Mouse (Mus musculus) heart, embryonic 12.5 days (tissue): Measurements from ENCODE around the gene Hebp2. TPM values are rescaled to one million over a fixed set of nuclear protein-coding genes. Genes with fewer than 3 reads are reported as not detected.

Source experiments
- ATAC-seq: fragments of 200-750 bp; cut with Nextera tagmentation; 2 replicates; pipeline ENCODE4 v1.8.0; 2017; ENCODE audit warnings: moderate TSS enrichment, moderate library complexity; ENCODE audit not compliant: insufficient number of reproducible peaks, low FRiP score
- H3K27ac ChIP-seq: fragments of 300-500 bp; sonication (generic); 2 replicates; pipeline ENCODE4 v1.5.1; 2016; ENCODE audit warnings: mild to moderate bottlenecking, moderate library complexity; ENCODE audit not compliant: poor library complexity, severe bottlenecking
- H3K27me3 ChIP-seq: fragments of 300-500 bp; sonication (generic); replicated peaks from 2 replicates; pipeline ENCODE4 v1.6.1; 2016; ENCODE audit warnings: mild to moderate bottlenecking, moderate library complexity
- H3K36me3 ChIP-seq: fragments of 300-500 bp; sonication (generic); 2 replicates; pipeline ENCODE4 v1.6.1; 2016; ENCODE audit warnings: mild to moderate bottlenecking, moderate library complexity
- H3K4me1 ChIP-seq: fragments of 300-500 bp; sonication (generic); replicated peaks from 2 replicates; pipeline ENCODE4 v1.6.1; 2016; ENCODE audit warnings: mild to moderate bottlenecking
- H3K4me2 ChIP-seq: fragments of 300-500 bp; sonication (generic); 2 replicates; pipeline ENCODE4 v1.6.1; 2016; ENCODE audit warnings: mild to moderate bottlenecking, moderate library complexity
- H3K4me3 ChIP-seq: fragments of 300-500 bp; sonication (generic); 2 replicates; pipeline ENCODE4 v1.5.1; 2016; ENCODE audit warnings: mild to moderate bottlenecking
- H3K9ac ChIP-seq: fragments of 300-500 bp; sonication (generic); 2 replicates; pipeline ENCODE4 v1.6.1; 2016; ENCODE audit warnings: mild to moderate bottlenecking, moderate library complexity
- H3K9me3 ChIP-seq: fragments of 300-500 bp; sonication (generic); replicated peaks from 2 replicates; pipeline ENCODE4 v1.6.1; 2016; ENCODE audit warnings: mild to moderate bottlenecking, moderate library complexity
- WGBS: fragments of 180-500 bp; shearing (Covaris S2); methylation state at CpG from one replicate; pipeline ENCODE4 v1.1.7; 2016; 5-methylcytosine and 5-hydroxymethylcytosine counted together
- polyA plus RNA-seq: library from polyadenylated mRNA; unstranded; fragments of >200 nt; fragmentation: Nextera tagmentation; extraction: Ambion mirVana; gene quantifications from 2 replicates; pipeline ENCODE4 v1.2.1, GENCODE M21; 2016

Hebp2 gene
- polyA plus RNA-seq, 1 experiment from 2014 or later, result 17.9 TPM

DNA sequence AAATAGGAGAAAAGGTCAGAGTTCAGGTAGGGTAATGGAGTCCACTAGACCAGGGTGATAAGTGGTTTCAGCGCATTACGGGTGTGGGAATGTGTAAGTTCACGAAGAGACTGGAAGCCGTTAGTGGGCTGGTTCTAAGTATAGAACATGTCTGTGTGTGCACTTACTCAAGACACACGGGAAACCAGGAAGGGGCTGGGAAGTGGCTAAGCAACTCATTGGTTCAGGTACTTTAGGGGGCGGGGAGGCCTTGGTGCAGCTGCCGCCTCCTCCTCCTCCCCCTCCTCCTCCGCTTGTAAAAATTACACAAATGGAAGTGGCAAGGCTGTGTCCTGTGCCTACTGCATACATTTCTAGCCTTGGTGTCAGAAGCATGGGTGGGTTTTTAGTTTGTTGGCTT is 13.6 kb downstream of the Hebp2 start:
- H3K4me1 ChIP-seq, result peaks cover 19% of the 10 kb centered on the region
- H3K27me3 ChIP-seq, result no peaks in the 10 kb centered on the region
- no peak for ATAC-seq
- H3K4me2 ChIP-seq, result no peak overlapping the region
- H3K9ac ChIP-seq, result no peak overlapping the region
- no peak overlapping the region for H3K27ac ChIP-seq
- no peaks in the 10 kb centered on the region for H3K9me3 ChIP-seq
- H3K36me3 ChIP-seq, result peaks cover 34% of the 10 kb centered on the region
- no peak overlapping the region for H3K4me3 ChIP-seq
- 35% methylated on average over 8 of the region's 8 CpGs for WGBS

DNA sequence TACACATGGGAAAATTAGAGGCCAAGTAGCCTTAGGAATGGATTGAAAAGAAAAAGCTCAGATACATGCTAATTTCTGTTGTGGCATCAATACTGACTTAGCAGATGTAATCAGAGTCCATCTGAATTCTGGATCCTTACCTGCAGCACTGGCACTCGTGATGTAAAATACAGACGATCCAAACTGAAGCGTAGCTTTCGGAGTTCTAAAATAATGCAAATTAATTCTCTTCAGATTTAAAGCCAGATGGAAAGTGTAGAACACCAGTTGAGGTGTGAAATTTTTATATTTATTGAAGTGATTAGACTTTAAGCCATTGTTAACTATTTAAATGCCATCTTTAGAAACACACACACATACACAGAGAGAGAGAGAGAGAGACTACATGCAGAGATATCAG is 15.7 kb downstream of the Hebp2 start:
- no peak overlapping the region for H3K4me3 ChIP-seq
- H3K9ac ChIP-seq, result no peak overlapping the region
- H3K36me3 ChIP-seq, result peaks cover 37% of the 10 kb centered on the region
- no peak for ATAC-seq
- no peaks in the 10 kb centered on the region for H3K27me3 ChIP-seq
- H3K27ac ChIP-seq, result no peak overlapping the region
- 92% methylated on average over 4 of the region's 4 CpGs for WGBS
- peaks cover 30% of the 10 kb centered on the region for H3K4me1 ChIP-seq
- H3K4me2 ChIP-seq, result no peak overlapping the region
- H3K9me3 ChIP-seq, result no peaks in the 10 kb centered on the region

DNA sequence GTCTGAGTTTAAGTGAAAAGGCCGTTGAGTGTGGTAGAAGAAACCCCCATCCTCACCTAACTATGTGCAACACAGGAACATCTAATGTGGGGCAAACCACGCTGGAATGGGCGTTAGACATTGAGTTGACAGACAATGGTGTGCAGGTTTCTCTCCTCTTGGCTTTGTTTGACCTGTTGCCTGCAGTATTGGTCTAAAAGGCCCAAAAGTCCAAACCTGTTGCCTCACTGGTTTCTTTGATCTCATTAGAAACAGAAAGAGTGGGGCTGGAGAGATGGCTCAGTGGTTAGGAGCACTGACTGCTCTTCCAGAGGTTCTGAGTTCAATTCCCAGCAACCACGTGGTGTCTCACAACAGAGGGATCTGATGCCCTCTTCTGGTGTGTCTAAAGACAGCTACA is 16.7 kb downstream of the Hebp2 start:
- H3K36me3 ChIP-seq, result peaks cover 44% of the 10 kb centered on the region
- WGBS, result 70% methylated on average over 4 of the region's 4 CpGs
- ATAC-seq, result no peak
- H3K4me2 ChIP-seq, result no peak overlapping the region
- H3K27me3 ChIP-seq, result no peaks in the 10 kb centered on the region
- no peak overlapping the region for H3K4me3 ChIP-seq
- peaks cover 30% of the 10 kb centered on the region for H3K4me1 ChIP-seq
- H3K27ac ChIP-seq, result no peak overlapping the region
- H3K9ac ChIP-seq, result no peak overlapping the region
- no peaks in the 10 kb centered on the region for H3K9me3 ChIP-seq

DNA sequence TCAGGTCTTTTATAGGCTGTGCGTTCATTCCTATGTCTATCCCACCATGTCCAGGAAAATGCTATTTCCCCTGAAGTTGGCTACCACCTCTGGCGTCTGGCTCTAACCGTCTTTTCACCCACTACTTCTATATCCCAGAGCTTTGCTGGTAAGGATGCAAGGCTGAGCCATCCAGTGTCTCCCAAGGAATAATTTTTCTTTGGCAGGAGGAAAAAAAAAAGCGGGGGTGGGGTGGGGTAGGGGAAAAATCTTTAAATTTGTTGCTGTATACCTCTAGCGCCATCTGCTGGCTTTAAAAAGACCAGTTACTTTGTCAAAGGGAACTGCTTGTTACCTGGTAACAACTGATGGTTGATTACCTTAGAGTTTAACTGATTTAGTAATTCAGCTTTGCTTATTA is 17.4 kb downstream of the Hebp2 start:
- H3K36me3 ChIP-seq, result peaks cover 50% of the 10 kb centered on the region
- no peak for ATAC-seq
- WGBS, result 50% methylated on average over 5 of the region's 5 CpGs

DNA sequence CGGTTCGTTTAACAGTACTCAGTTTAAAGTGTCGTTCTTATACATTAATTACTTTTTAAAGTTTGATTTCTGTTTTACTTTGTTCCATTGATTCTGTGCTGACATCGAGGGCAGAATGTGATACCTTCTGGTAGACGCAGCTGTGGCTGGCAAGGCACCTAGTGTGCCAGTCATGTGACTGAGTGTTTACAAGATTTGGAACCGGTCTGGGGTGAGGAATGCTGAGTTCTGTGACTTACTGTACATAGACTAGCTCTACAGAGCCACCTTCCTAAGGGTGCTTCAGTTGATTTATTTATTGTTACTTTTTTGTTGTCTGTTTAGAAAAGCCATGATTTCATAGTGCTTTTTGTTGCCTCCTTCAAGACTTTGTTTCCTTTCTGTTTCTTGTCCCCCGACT is 18.1 kb downstream of the Hebp2 start:
- Histone ChIP-seq H3K4me2 (no peak overlapping the region), H3K4me1 (peaks cover 30% of the 10 kb centered on the region), H3K27ac (no peak overlapping the region), H3K9ac (no peak overlapping the region), H3K9me3 (no peaks in the 10 kb centered on the region), H3K36me3 (peaks cover 46% of the 10 kb centered on the region), H3K4me3 (no peak overlapping the region), H3K27me3 (no peaks in the 10 kb centered on the region)
- ATAC-seq, result no peak
- WGBS, result 73% methylated on average over 7 of the region's 7 CpGs

More for the DNA sequence above, 17.4 kb downstream of the Hebp2 start:
- Histone ChIP-seq H3K27ac (no peak overlapping the region), H3K27me3 (no peaks in the 10 kb centered on the region), H3K4me3 (no peak overlapping the region), H3K4me2 (no peak overlapping the region), H3K9ac (no peak overlapping the region), H3K4me1 (peaks cover 30% of the 10 kb centered on the region), H3K9me3 (no peaks in the 10 kb centered on the region)

DNA sequence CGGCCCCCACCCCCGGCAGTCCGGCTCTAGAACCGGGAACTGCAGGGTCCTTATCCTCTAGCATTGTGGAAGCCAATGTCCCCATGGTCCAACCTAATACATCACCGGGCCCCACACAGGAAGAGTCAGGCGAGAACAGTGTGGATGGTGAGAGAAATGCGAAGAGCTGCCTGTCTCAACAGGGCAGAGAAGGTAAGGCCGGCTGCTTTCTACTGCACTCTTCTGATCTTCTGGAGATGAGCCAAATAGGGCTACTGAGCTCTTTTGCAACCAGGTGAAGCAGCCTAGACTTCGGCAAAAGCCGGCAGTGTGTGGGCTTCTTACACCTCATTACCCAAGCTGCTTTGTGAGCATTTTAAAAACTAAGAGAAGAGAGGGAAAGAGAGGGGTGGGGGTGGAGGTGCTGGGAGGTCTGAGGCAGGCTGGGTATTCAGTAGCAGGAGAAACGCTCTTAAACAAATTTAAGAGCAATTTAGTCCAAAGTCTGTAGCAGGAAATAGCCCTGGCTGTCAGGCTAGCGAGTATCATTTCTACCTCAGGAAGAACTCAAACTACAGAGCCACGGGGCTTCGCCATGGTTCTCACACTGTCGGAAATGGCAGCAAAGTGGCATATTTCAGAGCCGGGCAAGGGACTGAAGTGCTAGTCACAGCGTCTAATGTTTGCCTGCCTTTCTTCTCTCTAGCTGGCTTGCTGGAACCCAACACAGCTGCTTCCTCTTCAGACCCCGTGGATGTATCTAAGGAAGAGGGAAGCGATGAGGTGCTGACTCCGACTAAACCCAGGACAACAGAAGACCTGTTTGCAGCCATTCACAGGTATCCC is 18.8 kb downstream of the Hebp2 start:
- Histone ChIP-seq H3K4me2 (no peak overlapping the region), H3K4me3 (no peak overlapping the region), H3K27me3 (no peaks in the 10 kb centered on the region), H3K36me3 (peaks cover 43% of the 10 kb centered on the region), H3K9me3 (no peaks in the 10 kb centered on the region), H3K9ac (no peak overlapping the region; the same call in 1 of the 2 replicates), H3K27ac (no peak overlapping the region), H3K4me1 (peaks cover 26% of the 10 kb centered on the region)
- WGBS, result 70% methylated on average over 20 of the region's 20 CpGs
- no peak for ATAC-seq

DNA sequence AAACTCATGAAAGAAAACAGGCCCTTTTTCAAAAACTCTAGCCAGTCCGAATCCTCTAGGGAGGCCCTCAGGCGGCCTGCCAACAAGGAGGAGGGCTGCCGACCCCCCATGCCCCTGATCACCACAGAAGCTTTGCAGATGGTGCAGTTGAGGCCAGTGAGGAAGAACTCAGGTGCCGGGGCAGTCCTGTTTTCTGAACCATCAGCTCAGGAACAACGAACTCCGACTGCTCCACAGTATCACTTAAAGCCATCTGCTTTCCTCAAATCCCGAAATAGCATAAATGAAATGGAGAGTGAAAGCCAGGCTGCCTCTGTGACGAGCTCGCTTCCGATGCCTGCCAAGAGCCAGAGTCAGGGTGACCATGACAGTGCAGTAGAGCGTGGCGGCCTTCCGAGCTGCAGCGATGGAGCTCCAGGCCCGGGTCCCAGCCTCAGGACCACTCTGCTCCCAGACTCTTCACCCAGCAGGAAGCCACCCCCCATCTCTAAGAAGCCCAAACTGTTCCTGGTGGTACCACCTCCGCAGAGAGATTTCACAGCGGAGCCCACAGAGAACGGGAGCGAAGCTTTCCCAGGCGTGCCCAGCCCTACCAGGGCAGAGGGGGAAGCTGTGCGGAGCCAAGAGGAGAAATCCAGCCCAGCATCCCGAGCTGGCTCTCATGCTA is 19.6 kb downstream of the Hebp2 start:
- 70% methylated on average over 22 of the region's 22 CpGs for WGBS
- H3K4me3 ChIP-seq, result no peak overlapping the region
- H3K4me2 ChIP-seq, result no peak overlapping the region
- no peaks in the 10 kb centered on the region for H3K27me3 ChIP-seq
- peak; percentile 63; the same call in 1 of the 2 replicates for ATAC-seq
- no peaks in the 10 kb centered on the region for H3K9me3 ChIP-seq
- peaks cover 36% of the 10 kb centered on the region for H3K36me3 ChIP-seq
- peak overlapping the region; percentile 6 for H3K9ac ChIP-seq
- peaks cover 19% of the 10 kb centered on the region for H3K4me1 ChIP-seq
- no peak overlapping the region for H3K27ac ChIP-seq

DNA sequence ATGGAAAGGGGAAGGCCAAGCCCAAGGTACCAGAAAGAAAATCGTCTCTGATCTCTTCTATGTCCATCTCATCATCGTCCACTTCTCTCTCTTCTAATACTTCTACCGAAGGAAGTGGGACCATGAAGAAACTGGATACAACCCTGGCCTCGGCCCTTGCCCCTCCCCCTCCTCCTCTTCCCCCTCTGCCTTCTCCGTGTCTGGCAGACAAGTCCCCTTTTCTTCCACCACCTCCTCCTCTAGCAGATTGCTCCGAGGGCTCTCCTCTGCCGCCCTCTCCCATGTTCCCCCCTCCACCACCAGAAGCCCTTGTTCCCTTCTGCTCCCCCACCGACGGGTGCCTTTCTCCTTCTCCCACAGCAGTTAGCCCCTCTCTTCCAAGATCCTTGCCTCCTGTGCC is 20.1 kb downstream of the Hebp2 start:
- no peak overlapping the region for H3K27ac ChIP-seq
- ATAC-seq, result no peak
- no peaks in the 10 kb centered on the region for H3K9me3 ChIP-seq
- 52% methylated on average over 9 of the region's 9 CpGs for WGBS
- peak overlapping the region; percentile 6; the same call in 1 of the 2 replicates for H3K9ac ChIP-seq
- H3K4me2 ChIP-seq, result no peak overlapping the region
- H3K36me3 ChIP-seq, result peaks cover 34% of the 10 kb centered on the region
- peaks cover 17% of the 10 kb centered on the region for H3K4me1 ChIP-seq
- no peaks in the 10 kb centered on the region for H3K27me3 ChIP-seq
- no peak overlapping the region for H3K4me3 ChIP-seq

DNA sequence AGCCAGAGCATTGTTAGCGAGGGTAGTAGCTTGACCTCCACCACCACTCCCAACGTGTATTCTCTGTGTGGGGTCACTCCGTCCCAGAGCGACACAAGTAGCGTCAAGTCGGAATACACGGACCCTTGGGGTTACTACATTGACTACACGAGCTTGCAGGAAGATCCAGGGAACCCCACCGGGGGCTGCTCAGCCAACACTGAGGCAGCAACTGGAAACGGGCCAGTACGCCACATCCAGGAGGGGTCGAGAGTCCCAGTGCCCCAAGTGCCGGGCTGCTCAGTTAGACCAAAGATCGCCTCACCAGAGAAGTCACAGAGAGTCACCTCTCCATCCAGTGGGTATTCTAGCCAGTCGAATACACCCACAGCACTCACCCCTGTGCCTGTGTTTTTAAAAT is 20.6 kb downstream of the Hebp2 start:
- no peak overlapping the region for H3K4me3 ChIP-seq
- peaks cover 34% of the 10 kb centered on the region for H3K36me3 ChIP-seq
- H3K4me1 ChIP-seq, result peaks cover 17% of the 10 kb centered on the region
- ATAC-seq, result no peak
- no peak overlapping the region for H3K4me2 ChIP-seq
- H3K9ac ChIP-seq, result no peak overlapping the region
- no peaks in the 10 kb centered on the region for H3K27me3 ChIP-seq
- H3K9me3 ChIP-seq, result no peaks in the 10 kb centered on the region
- no peak overlapping the region for H3K27ac ChIP-seq
- WGBS, result 74% methylated on average over 15 of the region's 15 CpGs

DNA sequence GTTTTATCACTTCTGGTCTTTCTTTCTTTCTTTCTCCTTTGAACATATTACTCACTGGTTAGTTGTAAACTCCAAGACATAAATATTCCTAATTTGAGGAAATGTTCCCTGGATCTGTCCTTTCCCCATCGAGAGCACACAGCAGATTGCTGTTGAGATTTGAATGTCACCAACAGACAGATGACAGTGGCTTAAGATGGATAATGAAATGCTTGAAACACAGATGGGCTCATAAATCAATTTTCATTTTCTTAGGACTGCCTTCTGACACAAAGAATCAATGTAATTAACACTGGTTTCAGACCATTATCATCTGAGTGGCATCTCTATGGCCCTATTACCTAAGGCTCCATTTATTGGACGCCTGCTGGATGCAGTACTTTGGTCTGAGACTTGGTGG is 23.3 kb downstream of the Hebp2 start:
- Histone ChIP-seq H3K27ac (no peak overlapping the region), H3K9me3 (no peaks in the 10 kb centered on the region), H3K9ac (no peak overlapping the region), H3K4me1 (peaks cover 16% of the 10 kb centered on the region), H3K36me3 (peaks cover 40% of the 10 kb centered on the region), H3K4me2 (no peak overlapping the region), H3K4me3 (no peak overlapping the region), H3K27me3 (no peaks in the 10 kb centered on the region)
- no peak for ATAC-seq
- 78% methylated on average over 2 of the region's 2 CpGs for WGBS

DNA sequence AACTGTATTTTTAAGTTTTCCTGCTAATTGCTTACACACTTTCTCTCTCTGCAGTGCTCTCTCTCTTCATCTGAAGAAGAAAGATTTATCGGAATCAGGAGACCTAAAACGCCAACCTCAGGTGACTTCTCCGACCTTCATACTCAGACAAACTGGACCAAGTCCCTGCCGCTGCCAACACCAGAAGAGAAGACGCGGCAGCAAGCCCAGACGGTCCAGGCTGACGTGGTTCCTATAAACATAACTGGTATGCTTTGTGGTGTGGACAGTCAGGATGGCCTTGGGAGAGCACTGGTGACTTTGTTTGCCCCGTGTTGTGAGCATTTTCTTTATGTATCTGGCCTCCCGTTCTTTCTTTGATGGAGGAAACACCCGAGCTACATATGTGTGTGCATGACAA is 34.4 kb downstream of the Hebp2 start:
- no peaks in the 10 kb centered on the region for H3K27me3 ChIP-seq
- H3K9ac ChIP-seq, result no peak overlapping the region
- WGBS, result 88% methylated on average over 11 of the region's 11 CpGs
- peaks cover 18% of the 10 kb centered on the region for H3K36me3 ChIP-seq
- no peaks in the 10 kb centered on the region for H3K9me3 ChIP-seq
- no peak overlapping the region for H3K4me3 ChIP-seq
- peaks cover 19% of the 10 kb centered on the region for H3K4me1 ChIP-seq
- H3K4me2 ChIP-seq, result no peak overlapping the region
- no peak for ATAC-seq
- no peak overlapping the region for H3K27ac ChIP-seq
